Mouse (Mus musculus) heart, embryonic 14.5 days (tissue): ENCODE results near the gene Lsr. TPM values are rescaled to one million over a fixed set of nuclear protein-coding genes. Genes with fewer than 3 reads are reported as not detected.
A peak's percentile ranks its signal among the peaks of the same experiment; 100 is the strongest.

Experiments
- ATAC-seq: fragments of 200-750 bp; cut with Nextera tagmentation; 2 replicates; pipeline ENCODE4 v1.8.0; 2017; ENCODE audit warnings: low read depth, moderate TSS enrichment; ENCODE audit not compliant: insufficient number of reproducible peaks, insufficient read depth, low FRiP score
- H3K27ac ChIP-seq, 2 experiments: fragments of 200-500 bp in 1 of 2; fragments of 300-500 bp in 1 of 2; sonication (generic) in 1 of 2; replicated peaks in 1 of 2; 2 replicates each; pipeline ENCODE4 v1.5.1; 2012 to 2014; ENCODE audit warnings: low read depth in 2 of 2, low read length in 2 of 2, control low read depth in 1 of 2, mild to moderate bottlenecking in 1 of 2, mixed read lengths in 1 of 2; ENCODE audit not compliant: control insufficient read depth in 1 of 2, insufficient read depth in 1 of 2
- H3K27me3 ChIP-seq: fragments of 300-500 bp; sonication (generic); 2 replicates; pipeline ENCODE4 v1.6.1; 2014; ENCODE audit warnings: mild to moderate bottlenecking, low read length, control low read depth; ENCODE audit not compliant: control insufficient read depth, insufficient read depth
- H3K36me3 ChIP-seq: fragments of 300-500 bp; sonication (generic); 2 replicates; pipeline ENCODE4 v1.6.1; 2014; ENCODE audit warnings: mild to moderate bottlenecking, control low read depth, low read length, mixed read lengths; ENCODE audit not compliant: control insufficient read depth, insufficient read depth
- H3K4me1 ChIP-seq, 2 experiments: fragments of 200-500 bp in 1 of 2; fragments of 300-500 bp in 1 of 2; sonication (generic) in 1 of 2; 2 replicates each; pipeline ENCODE4 v1.6.1; 2012 to 2014; ENCODE audit warnings: low read length in 2 of 2, control low read depth in 1 of 2, mixed read lengths in 1 of 2; ENCODE audit not compliant: control insufficient read depth in 2 of 2, insufficient read depth in 2 of 2
- H3K4me2 ChIP-seq: fragments of 300-500 bp; sonication (generic); 2 replicates; pipeline ENCODE4 v1.6.1; 2014; ENCODE audit warnings: mild to moderate bottlenecking, low read length
- H3K4me3 ChIP-seq, 2 experiments: fragments of 200-500 bp in 1 of 2; fragments of 300-500 bp in 1 of 2; sonication (generic) in 1 of 2; 2 replicates each; pipeline ENCODE4 v1.5.1; 2012 to 2014; ENCODE audit warnings: low read length in 2 of 2, mild to moderate bottlenecking in 2 of 2, control low read depth in 1 of 2, low read depth in 1 of 2, moderate library complexity in 1 of 2; ENCODE audit not compliant: control insufficient read depth in 1 of 2, insufficient read depth in 1 of 2
- H3K9ac ChIP-seq: fragments of 300-500 bp; sonication (generic); 2 replicates; pipeline ENCODE4 v1.6.1; 2014; ENCODE audit warnings: mild to moderate bottlenecking, low read length
- H3K9me3 ChIP-seq: fragments of 300-500 bp; sonication (generic); 2 replicates; pipeline ENCODE4 v1.6.1; 2016; ENCODE audit warnings: low read length, control low read depth; ENCODE audit not compliant: control insufficient read depth
- WGBS: fragments of 180-500 bp; shearing (Covaris S2); extraction: QIAGEN DNeasy Blood & Tissue Kit; methylation state at CpG from one replicate; pipeline ENCODE4 v1.1.7; 2014; 5-methylcytosine and 5-hydroxymethylcytosine counted together
- polyA plus RNA-seq: library from polyadenylated mRNA; unstranded; fragments of >200 nt; fragmentation: Nextera tagmentation; extraction: Ambion mirVana; gene quantifications from 2 replicates; pipeline ENCODE4 v1.2.1, GENCODE M21; 2014

The Lsr gene
- polyA plus RNA-seq, 1 experiment from 2014 or later = 6.1 TPM

GRCm38 (mm10) chr7:30973501-30974289, 431 bp upstream of the Lsr start, which contains the start of gene Fam187b:
Fam187b (plus strand) TSS chr7:30973790.
- no peaks in the 10 kb centered on the region for H3K36me3 ChIP-seq
- peak; percentile 66 for ATAC-seq
- H3K9ac ChIP-seq = peak within 1 kb of the TSS; percentile 56
- H3K27ac ChIP-seq = no peak within 1 kb of the TSS
- H3K27me3 ChIP-seq = peaks cover 22% of the 10 kb centered on the region
- H3K4me3 ChIP-seq = peak within 1 kb of the TSS; percentile 40 to 44
- peak within 1 kb of the TSS; percentile 83 for H3K4me2 ChIP-seq
- H3K9me3 ChIP-seq = no peaks in the 10 kb centered on the region
- H3K4me1 ChIP-seq = peaks cover 9 to 10% of the 10 kb centered on the region in 2 experiments; a peak in 2 of 4 replicates
- 0% methylated on average over 34 of the region's 37 CpGs for WGBS

DNA sequence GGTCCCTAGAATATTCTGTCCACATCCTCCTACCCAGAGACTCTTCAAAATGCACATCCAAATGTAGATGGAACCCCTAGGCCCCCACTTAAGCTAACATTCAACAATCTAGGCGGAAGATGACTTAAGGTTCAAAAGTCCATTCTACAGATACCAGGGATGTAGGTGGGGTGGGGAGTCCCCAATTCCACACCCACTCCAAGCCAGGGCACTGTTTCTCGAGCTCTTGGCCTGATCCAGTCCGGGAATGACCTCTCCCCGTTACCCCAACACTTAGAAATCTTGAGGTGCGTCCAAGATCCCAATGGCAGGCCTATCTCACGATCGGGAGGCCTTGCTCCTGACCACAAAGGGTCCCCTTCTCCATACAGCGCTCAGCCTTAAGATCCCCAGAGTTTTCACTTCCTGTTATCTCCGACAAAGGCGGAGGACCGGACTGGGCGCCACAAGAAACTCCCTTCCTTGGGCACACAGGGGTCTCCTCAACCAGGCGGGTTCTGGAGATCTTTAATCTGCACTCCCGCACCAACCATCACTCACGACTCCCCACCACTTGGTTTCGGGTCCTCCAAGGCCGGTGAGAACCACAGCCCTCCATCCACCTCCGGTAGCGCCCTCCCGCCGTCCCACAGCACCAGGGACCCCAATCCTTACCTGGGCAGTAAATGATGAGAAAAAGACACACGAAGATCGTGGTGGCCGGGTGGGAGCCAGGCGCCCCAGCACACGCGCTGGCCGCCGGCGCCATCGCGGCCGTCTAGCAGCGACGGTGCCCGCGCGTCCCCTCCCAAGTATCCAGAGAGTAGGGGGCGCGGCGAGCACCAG, 626 bp downstream of the Lsr start:
- Histone ChIP-seq H3K27me3 (peaks cover 22% of the 10 kb centered on the region), H3K36me3 (no peaks in the 10 kb centered on the region), H3K4me3 (peak overlapping the region; percentile 40 to 44), H3K9ac (peak overlapping the region; percentile 56), H3K4me2 (peak overlapping the region; percentile 83), H3K4me1 (peaks cover 9 to 10% of the 10 kb centered on the region in 2 experiments; a peak in 2 of 4 replicates), H3K27ac (no peak overlapping the region), H3K9me3 (no peaks in the 10 kb centered on the region)
- ATAC-seq = no peak
- 7% methylated on average over 41 of the region's 41 CpGs for WGBS

GRCm38 (mm10) chr7:30971901-30972300, 1.4 kb downstream of the Lsr start:
- H3K4me2 ChIP-seq = no peak overlapping the region
- WGBS = 87% methylated on average over 15 of the region's 15 CpGs
- no peaks in the 10 kb centered on the region for H3K9me3 ChIP-seq
- H3K27me3 ChIP-seq = peaks cover 22% of the 10 kb centered on the region
- no peak overlapping the region for H3K9ac ChIP-seq
- peaks cover 9 to 10% of the 10 kb centered on the region in 2 experiments; a peak in 2 of 4 replicates for H3K4me1 ChIP-seq
- ATAC-seq = no peak
- no peak overlapping the region for H3K27ac ChIP-seq
- H3K36me3 ChIP-seq = no peaks in the 10 kb centered on the region
- H3K4me3 ChIP-seq = no peak overlapping the region

- no peak overlapping the region for H3K4me2 ChIP-seq
- no peak overlapping the region for H3K4me3 ChIP-seq
- WGBS = 76% methylated on average over 4 of the region's 4 CpGs
- peaks cover 9 to 10% of the 10 kb centered on the region in 2 experiments; a peak in 2 of 4 replicates for H3K4me1 ChIP-seq
- no peak overlapping the region for H3K27ac ChIP-seq
- H3K36me3 ChIP-seq = no peaks in the 10 kb centered on the region
- ATAC-seq = peak; percentile 40; the same call in 1 of the 2 replicates
- peaks cover 22% of the 10 kb centered on the region for H3K27me3 ChIP-seq
- no peak overlapping the region for H3K9ac ChIP-seq
- H3K9me3 ChIP-seq = no peaks in the 10 kb centered on the region
Measured at GRCm38 (mm10) chr7:30969174-30969573, 4.1 kb downstream of the Lsr start.

DNA sequence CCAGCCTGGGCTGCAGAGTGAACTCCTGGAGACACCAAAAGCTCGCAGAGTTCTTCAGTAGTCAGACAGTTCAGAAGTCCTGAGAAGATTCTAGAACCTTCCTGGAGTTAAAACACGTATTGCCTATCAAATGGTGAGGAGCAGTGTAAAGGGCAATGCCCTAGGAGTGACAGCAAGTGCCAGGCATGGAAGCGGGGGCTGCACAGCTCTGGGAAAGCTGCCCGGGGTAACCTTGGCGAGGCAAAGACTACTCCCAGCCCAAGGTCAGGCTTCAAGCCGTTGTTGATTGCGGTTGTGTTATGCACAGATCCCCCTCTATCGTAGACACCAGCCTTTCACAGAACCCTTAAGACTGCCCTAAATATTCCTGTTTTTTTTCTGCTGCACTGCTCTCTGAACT, 4.7 kb downstream of the Lsr start:
- H3K4me2 ChIP-seq = no peak overlapping the region
- H3K9me3 ChIP-seq = no peaks in the 10 kb centered on the region
- no peak overlapping the region for H3K9ac ChIP-seq
- peaks cover 7 to 10% of the 10 kb centered on the region in 2 experiments; a peak in 3 of 4 replicates for H3K4me1 ChIP-seq
- ATAC-seq = no peak
- H3K4me3 ChIP-seq = no peak overlapping the region
- H3K27ac ChIP-seq = no peak overlapping the region
- WGBS = 87% methylated on average over 8 of the region's 8 CpGs
- no peaks in the 10 kb centered on the region for H3K36me3 ChIP-seq
- peaks cover 20% of the 10 kb centered on the region for H3K27me3 ChIP-seq

- Histone ChIP-seq H3K4me3 (no peak overlapping the region), H3K27me3 (0 out of 2 replicates have a peak, but pooled peaks cover under 1% of the 10 kb centered on the region), H3K9me3 (no peaks in the 10 kb centered on the region), H3K4me1 (peaks cover 0 to 4% of the 10 kb centered on the region in 2 experiments; a peak in 2 of 4 replicates), H3K9ac (no peak overlapping the region), H3K36me3 (no peaks in the 10 kb centered on the region), H3K27ac (no peak overlapping the region), H3K4me2 (no peak overlapping the region)
- ATAC-seq = no peak
- WGBS = 88% methylated on average over 3 of the region's 3 CpGs
Measured at GRCm38 (mm10) chr7:30966657-30967056, 6.6 kb downstream of the Lsr start.

DNA sequence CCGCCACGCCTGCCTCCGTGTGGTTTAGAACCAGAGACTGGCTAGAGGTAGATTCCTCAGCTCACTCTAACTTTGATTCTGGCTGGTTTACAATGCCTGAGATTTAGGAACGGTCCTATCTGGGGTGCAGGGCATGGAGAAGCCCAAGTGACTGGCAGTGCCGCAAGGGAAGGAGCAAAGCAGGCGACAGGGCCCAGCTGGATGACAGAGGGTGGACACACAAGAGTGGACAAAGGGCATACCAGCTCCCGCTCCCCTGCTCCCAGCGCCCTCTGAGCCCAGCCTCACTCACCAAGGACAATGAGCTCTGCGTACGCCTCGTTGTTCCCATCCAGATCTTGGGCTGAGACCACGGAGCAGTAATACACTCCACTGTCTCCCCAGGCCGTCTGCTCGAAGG, 7.6 kb downstream of the Lsr start:
- no peaks in the 10 kb centered on the region for H3K27me3 ChIP-seq
- H3K9ac ChIP-seq = no peak overlapping the region
- H3K36me3 ChIP-seq = no peaks in the 10 kb centered on the region
- H3K4me1 ChIP-seq = peaks cover 0 to 4% of the 10 kb centered on the region in 2 experiments; a peak in 2 of 4 replicates
- H3K9me3 ChIP-seq = no peaks in the 10 kb centered on the region
- H3K4me2 ChIP-seq = no peak overlapping the region
- H3K4me3 ChIP-seq = no peak overlapping the region
- ATAC-seq = no peak
- no peak overlapping the region for H3K27ac ChIP-seq
- 87% methylated on average over 14 of the region's 14 CpGs for WGBS
